10 mouse cellular contexts compared by ENCODE assay signal in the genomic region with DNA sequence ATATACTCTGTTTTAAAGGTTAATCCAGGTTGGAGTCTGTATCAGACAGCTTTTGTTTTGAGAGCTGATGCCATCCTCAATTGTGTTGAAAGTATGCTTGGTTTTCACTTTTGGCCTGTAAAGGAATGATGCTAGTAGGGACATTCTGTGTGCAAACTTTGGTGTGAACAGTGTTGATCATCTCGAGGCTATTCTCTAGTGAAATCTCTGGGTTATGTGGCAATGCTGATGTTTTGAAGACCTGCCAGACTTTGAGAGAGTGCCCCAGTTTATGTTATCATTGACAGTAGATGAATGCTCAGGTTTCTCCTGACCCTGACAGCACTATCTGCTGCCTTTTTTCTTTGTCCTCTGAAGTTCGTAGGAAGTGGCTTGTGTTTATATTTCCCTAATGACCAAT. TPM values are rescaled to one million over a fixed set of nuclear protein-coding genes. Genes with fewer than 3 reads are reported as not detected.
DNase-seq lines count a peak whose midpoint lies in the region; ATAC-seq and TF ChIP-seq lines count a peak whose summit lies in the region.
"Had no signal": no experiment of that assay in that cellular context is flagged by ENCODE, and none has a peak within 500 bp of the region (broad histone marks: within the 10 kb centered on the region; RNA-seq: fewer than 3 reads in every experiment).

No protein-coding gene starts in this region.

- no peak for DNase-seq in left cerebral cortex, adult 2 months (ENCODE audit: extremely low spot score in 1 of 2, low spot score in 2 of 2)
- no peak for DNase-seq in left cerebral cortex, postnatal 4 days
- DNase-seq in embryonic facial prominence, embryonic 14.5 days (ENCODE audit: low spot score): no peak
- no peak for DNase-seq in urinary bladder, adult 18-20 months (ENCODE audit: low spot score in 2 of 2)
- no peak for DNase-seq in gastrocnemius, adult 18-20 months (ENCODE audit: low spot score)
- DNase-seq in right cerebral cortex, adult 18-20 months: no peak
- DNase-seq: gastrocnemius, postnatal 36 days had no signal

- H3K4me1 ChIP-seq in embryonic facial prominence, embryonic 14.5 days (ENCODE audit: control insufficient read depth, insufficient read depth, low read length): peaks cover 10% of the 10 kb centered on the region
- H3K4me1 ChIP-seq in intestine, postnatal 0 days (replicated peaks; ENCODE audit: control insufficient read depth, insufficient read depth, low read length): no peaks in the 10 kb centered on the region; the same call in 1 of the 2 replicates
- H3K4me1 ChIP-seq in neural tube, embryonic 14.5 days (ENCODE audit: control insufficient read depth, insufficient read depth, low read length): peaks cover 12% of the 10 kb centered on the region; the same call in 1 of the 2 replicates

- H3K27me3 ChIP-seq in embryonic facial prominence, embryonic 14.5 days (replicated peaks; ENCODE audit: control insufficient read depth, insufficient read depth, low read length): no peaks in the 10 kb centered on the region
- H3K27me3 ChIP-seq in intestine, postnatal 0 days (replicated peaks; ENCODE audit: control insufficient read depth, insufficient read depth, low read length): no peaks in the 10 kb centered on the region
- H3K27me3 ChIP-seq in neural tube, embryonic 14.5 days (ENCODE audit: control insufficient read depth, insufficient read depth, low read length): no peaks in the 10 kb centered on the region; the same call in 1 of the 2 replicates

- H3K4me3 ChIP-seq in left cerebral cortex, adult 2 months: peak overlapping the region; percentile 90
- peak overlapping the region; percentile 69 for H3K4me3 ChIP-seq in embryonic facial prominence, embryonic 14.5 days (ENCODE audit: low read depth, low read length)
- 0 out of 2 replicates have a peak overlapping the region, but pooled peaks have one; percentile 86 for H3K4me3 ChIP-seq in intestine, postnatal 0 days (ENCODE audit: low read depth, low read length)
- H3K4me3 ChIP-seq in neural tube, embryonic 14.5 days (ENCODE audit: low read depth, low read length): peak overlapping the region; percentile 96

- peaks cover 10% of the 10 kb centered on the region for H3K36me3 ChIP-seq in embryonic facial prominence, embryonic 14.5 days (ENCODE audit: control insufficient read depth, insufficient read depth, low read length)
- H3K36me3 ChIP-seq in intestine, postnatal 0 days (ENCODE audit: control insufficient read depth, insufficient read depth): peaks cover 8% of the 10 kb centered on the region; the same call in 1 of the 2 replicates
- H3K36me3 ChIP-seq in neural tube, embryonic 14.5 days (ENCODE audit: control insufficient read depth, insufficient read depth, low read length): peaks cover 2% of the 10 kb centered on the region

- intact Hi-C loops in left cerebral cortex, adult 2 months (cut with DNase I): no loop called here
- intact Hi-C loops in left cerebral cortex, postnatal 4 days (cut with DNase I): no loop called here

- H3K27ac ChIP-seq in left cerebral cortex, adult 2 months: no peak overlapping the region
- H3K27ac ChIP-seq in embryonic facial prominence, embryonic 14.5 days (replicated peaks; ENCODE audit: low read depth, low read length): no peak overlapping the region
- H3K27ac ChIP-seq in intestine, postnatal 0 days (ENCODE audit: low read depth, low read length): no peak overlapping the region
- H3K27ac ChIP-seq in neural tube, embryonic 14.5 days (ENCODE audit: low read depth, low read length): no peak overlapping the region

- H3K4me2 ChIP-seq in embryonic facial prominence, embryonic 14.5 days (ENCODE audit: low read depth, low read length): peak overlapping the region; percentile 67
- H3K4me2 ChIP-seq in intestine, postnatal 0 days (replicated peaks; ENCODE audit: low read depth): peak overlapping the region; percentile 89
- peak overlapping the region; percentile 90 for H3K4me2 ChIP-seq in neural tube, embryonic 14.5 days (ENCODE audit: low read depth, low read length)

- no peak overlapping the region for H3K9ac ChIP-seq in embryonic facial prominence, embryonic 14.5 days (ENCODE audit: low read depth, low read length)
- no peak overlapping the region for H3K9ac ChIP-seq in intestine, postnatal 0 days (ENCODE audit: low read depth, low read length)
- no peak overlapping the region for H3K9ac ChIP-seq in neural tube, embryonic 14.5 days (replicated peaks; ENCODE audit: low read depth, low read length)

- 63% methylated on average over 2 of the region's 2 CpGs for WGBS in embryonic facial prominence, embryonic 14.5 days
- 43% methylated on average over 2 of the region's 2 CpGs for WGBS in intestine, postnatal 0 days
- 77% methylated on average over 2 of the region's 2 CpGs for WGBS in neural tube, embryonic 14.5 days

- no peak for TF ChIP-seq CTCF in left cerebral cortex, adult 2 months (IDR thresholded peaks at IDR 0.05)
- no peak for TF ChIP-seq CTCF in intestine, postnatal 0 days (IDR thresholded peaks at IDR 0.05; ENCODE audit: low read depth)

- H3K9me3 ChIP-seq in embryonic facial prominence, embryonic 14.5 days (ENCODE audit: control insufficient read depth, low read length): no peaks in the 10 kb centered on the region
- H3K9me3 ChIP-seq in intestine, postnatal 0 days (ENCODE audit: control insufficient read depth): no peaks in the 10 kb centered on the region
- no peaks in the 10 kb centered on the region for H3K9me3 ChIP-seq in neural tube, embryonic 14.5 days (ENCODE audit: control insufficient read depth, low read length)

- ATAC-seq in embryonic facial prominence, embryonic 14.5 days (ENCODE audit: low read depth): no peak
- ATAC-seq in intestine, postnatal 0 days: no peak
- ATAC-seq in neural tube, embryonic 14.5 days (ENCODE audit: low read depth): no peak
- ATAC-seq: activated CD4-positive, CD25-positive, alpha-beta regulatory T cell, adult 4 months had no signal

RNA-seq across cellular contexts. Expression of a gene that starts 1.2 kb away (rescaled TPM):
- 10 to 100 TPM; 10.3 to 12.8 TPM for total RNA-seq in left cerebral cortex, adult 2 months (2021)
- total RNA-seq in left cerebral cortex, postnatal 4 days (2021): 10 to 100 TPM; 11.8 to 12.3 TPM
- polyA plus RNA-seq in embryonic facial prominence, embryonic 14.5 days (2014; fragmentation: Nextera tagmentation; extraction: Ambion mirVana): 2.5 and 2.6 TPM in 2 replicates
- 0.91 and 1.4 TPM in 2 replicates for polyA plus RNA-seq in intestine, postnatal 0 days (2015; fragmentation: Nextera tagmentation; extraction: Ambion mirVana)
- polyA plus RNA-seq in neural tube, embryonic 14.5 days (2014; fragmentation: Nextera tagmentation; extraction: Ambion mirVana): 16.2 and 19.9 TPM in 2 replicates
- 1 to 10 TPM in 1 of 2 experiments, under 1 TPM in 1; 1.00 to 1.1 TPM for total RNA-seq in gastrocnemius, adult 18-20 months (2021)

RNA-seq across cellular contexts. Expression of a gene that starts 1.4 kb away (rescaled TPM):
- 10 to 100 TPM; 27.6 to 30.7 TPM for total RNA-seq in left cerebral cortex, adult 2 months (2021)
- 10 to 100 TPM; 23.9 to 28.0 TPM for total RNA-seq in left cerebral cortex, postnatal 4 days (2021)
- 34.0 and 41.1 TPM in 2 replicates for polyA plus RNA-seq in embryonic facial prominence, embryonic 14.5 days (2014; fragmentation: Nextera tagmentation; extraction: Ambion mirVana)
- polyA plus RNA-seq in intestine, postnatal 0 days (2015; fragmentation: Nextera tagmentation; extraction: Ambion mirVana): 21.5 and 23.2 TPM in 2 replicates
- polyA plus RNA-seq in neural tube, embryonic 14.5 days (2014; fragmentation: Nextera tagmentation; extraction: Ambion mirVana): 48.4 and 50.9 TPM in 2 replicates
- total RNA-seq in gastrocnemius, adult 18-20 months (2021): 10 to 100 TPM; 20.4 to 25.4 TPM

RNA-seq across cellular contexts. Expression of a gene that starts 46.0 kb away (rescaled TPM):
- 10 to 100 TPM; 21.8 to 23.9 TPM for total RNA-seq in left cerebral cortex, adult 2 months (2021)
- total RNA-seq in left cerebral cortex, postnatal 4 days (2021): 10 to 100 TPM; 15.8 to 17.0 TPM
- 19.0 and 20.1 TPM in 2 replicates for polyA plus RNA-seq in embryonic facial prominence, embryonic 14.5 days (2014; fragmentation: Nextera tagmentation; extraction: Ambion mirVana)
- 54.4 and 56.5 TPM in 2 replicates for polyA plus RNA-seq in intestine, postnatal 0 days (2015; fragmentation: Nextera tagmentation; extraction: Ambion mirVana)
- polyA plus RNA-seq in neural tube, embryonic 14.5 days (2014; fragmentation: Nextera tagmentation; extraction: Ambion mirVana): 13.0 and 14.2 TPM in 2 replicates
- 10 to 100 TPM; 15.3 to 16.5 TPM for total RNA-seq in gastrocnemius, adult 18-20 months (2021)

RNA-seq across cellular contexts. Expression of a gene that starts 46.0 kb away (rescaled TPM):
- 10 to 100 TPM; 10.1 TPM for total RNA-seq in left cerebral cortex, adult 2 months (2021)
- total RNA-seq in left cerebral cortex, postnatal 4 days (2021): 1 to 10 TPM; 6.1 to 8.7 TPM
- polyA plus RNA-seq in embryonic facial prominence, embryonic 14.5 days (2014; fragmentation: Nextera tagmentation; extraction: Ambion mirVana): 1.5 and 2.1 TPM in 2 replicates
- 0.42 and 0.53 TPM in 2 replicates for polyA plus RNA-seq in intestine, postnatal 0 days (2015; fragmentation: Nextera tagmentation; extraction: Ambion mirVana)
- 4.0 and 5.2 TPM in 2 replicates for polyA plus RNA-seq in neural tube, embryonic 14.5 days (2014; fragmentation: Nextera tagmentation; extraction: Ambion mirVana)
- 1 to 10 TPM; 2.1 to 2.9 TPM for total RNA-seq in gastrocnemius, adult 18-20 months (2021)

RNA-seq across cellular contexts. Expression of a gene that starts 46.2 kb away (rescaled TPM):
- total RNA-seq in left cerebral cortex, adult 2 months (2021): 10 to 100 TPM; 37.9 to 39.7 TPM
- 10 to 100 TPM; 46.4 to 56.3 TPM for total RNA-seq in left cerebral cortex, postnatal 4 days (2021)
- 64.7 and 69.9 TPM in 2 replicates for polyA plus RNA-seq in embryonic facial prominence, embryonic 14.5 days (2014; fragmentation: Nextera tagmentation; extraction: Ambion mirVana)
- polyA plus RNA-seq in intestine, postnatal 0 days (2015; fragmentation: Nextera tagmentation; extraction: Ambion mirVana): 34.2 and 34.5 TPM in 2 replicates
- 68.0 and 76.9 TPM in 2 replicates for polyA plus RNA-seq in neural tube, embryonic 14.5 days (2014; fragmentation: Nextera tagmentation; extraction: Ambion mirVana)
- 10 to 100 TPM; 18.6 to 19.3 TPM for total RNA-seq in gastrocnemius, adult 18-20 months (2021)

Comparison
In these comparisons a context has a peak if more than half of its experiments do, and no peak if none do; other contexts are left out.
1. RNA of a gene that starts 1.2 kb away (total RNA-seq): 10.3 to 12.8 TPM in left cerebral cortex, adult 2 months and 11.8 to 12.3 TPM in left cerebral cortex, postnatal 4 days; 1.00 to 1.1 TPM in gastrocnemius, adult 18-20 months; every median in the first group is over 4 times any median in the second.
2. Peak in every context shown above with its lines, with median percentiles within 50 percentile points of each other: H3K4me3 ChIP-seq and H3K4me2 ChIP-seq.